Mouse (Mus musculus): Measurements from ENCODE around the gene Paf1. TPM values are rescaled to one million over a fixed set of nuclear protein-coding genes. Genes with fewer than 3 reads are reported as not detected.

Paf1 gene
- total RNA-seq, 2 experiments from 2014 or later, result 27.0 to 27.6 TPM

DNA sequence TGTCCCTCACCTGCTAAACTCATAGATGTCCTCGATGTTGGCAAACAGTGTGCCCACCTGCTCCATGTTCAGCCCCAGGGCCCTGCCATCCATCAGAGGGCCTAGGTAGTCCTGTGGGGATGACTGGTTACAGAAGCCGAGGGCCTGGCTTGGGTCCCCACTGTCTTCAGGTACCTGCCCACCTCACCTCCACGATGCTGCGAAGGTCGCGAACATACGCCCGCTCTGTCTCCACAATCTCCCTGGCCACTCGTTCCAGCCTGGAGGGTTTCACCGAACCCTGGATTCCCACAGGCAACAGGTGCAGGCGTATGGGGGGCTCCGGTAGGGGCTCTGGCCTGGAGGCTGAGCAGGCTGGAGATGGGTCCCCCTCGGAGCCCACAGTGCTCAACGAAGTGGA is 22.7 kb upstream of the Paf1 start:
- intact Hi-C loops (cut with DNase I), result no loop called here
- DNase-seq, result no peak

DNA sequence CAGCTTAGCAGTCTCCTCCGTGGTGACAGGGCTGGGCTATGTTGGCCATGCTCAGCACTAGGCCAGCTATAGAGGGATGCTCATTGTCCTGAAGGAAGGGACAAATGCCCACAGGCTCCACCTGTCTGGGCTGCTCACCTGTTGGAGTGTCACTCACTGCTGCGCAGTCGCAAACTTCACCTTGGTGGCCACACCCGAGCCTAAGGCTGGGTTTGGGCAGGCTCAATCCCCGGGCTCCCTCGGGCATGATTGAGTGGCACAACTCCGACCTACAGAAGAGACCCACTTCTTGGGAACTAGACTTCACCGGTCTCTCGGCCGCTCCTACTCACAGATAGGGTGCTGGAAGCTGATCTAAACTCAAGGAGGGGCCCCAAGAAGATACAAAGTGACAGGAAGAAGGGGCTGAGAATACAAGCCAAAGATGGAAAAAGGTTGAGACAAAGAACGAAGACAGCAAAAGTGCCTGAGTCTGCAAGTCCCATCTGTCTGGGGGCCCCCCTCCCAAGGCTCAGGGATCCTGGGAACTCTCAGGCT is 21.7 kb upstream of the Paf1 start:
- intact Hi-C loops (cut with DNase I), result no loop called here
- DNase-seq, result no peak

DNA sequence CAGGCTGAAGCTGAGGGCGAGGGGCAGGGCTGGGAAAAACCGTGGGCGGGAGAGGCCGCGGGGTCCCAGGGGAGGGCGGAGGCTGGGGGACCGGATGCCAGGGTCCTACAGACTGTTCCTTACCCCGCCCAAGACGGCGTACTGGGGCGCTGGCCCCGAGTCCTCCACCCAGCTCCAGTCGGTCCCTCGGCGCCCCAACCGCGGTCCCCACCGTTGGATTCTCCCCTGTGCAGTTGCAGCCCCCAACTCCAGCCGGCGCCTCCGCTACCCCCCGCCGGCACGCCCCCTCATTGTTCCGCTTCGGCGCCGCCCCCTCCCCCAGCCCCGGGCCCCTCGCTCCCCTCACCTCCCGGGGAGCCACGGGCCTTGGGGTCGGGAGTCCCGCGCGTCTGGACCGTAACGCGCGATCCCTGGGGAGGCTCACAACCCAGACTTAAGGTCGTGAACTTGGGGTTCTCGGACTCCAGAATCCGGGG is 21.2 kb upstream of the Paf1 start:
- DNase-seq, result peak in 1 of 2 experiments; percentile 74
- intact Hi-C loops (cut with DNase I), result no loop called here

DNA sequence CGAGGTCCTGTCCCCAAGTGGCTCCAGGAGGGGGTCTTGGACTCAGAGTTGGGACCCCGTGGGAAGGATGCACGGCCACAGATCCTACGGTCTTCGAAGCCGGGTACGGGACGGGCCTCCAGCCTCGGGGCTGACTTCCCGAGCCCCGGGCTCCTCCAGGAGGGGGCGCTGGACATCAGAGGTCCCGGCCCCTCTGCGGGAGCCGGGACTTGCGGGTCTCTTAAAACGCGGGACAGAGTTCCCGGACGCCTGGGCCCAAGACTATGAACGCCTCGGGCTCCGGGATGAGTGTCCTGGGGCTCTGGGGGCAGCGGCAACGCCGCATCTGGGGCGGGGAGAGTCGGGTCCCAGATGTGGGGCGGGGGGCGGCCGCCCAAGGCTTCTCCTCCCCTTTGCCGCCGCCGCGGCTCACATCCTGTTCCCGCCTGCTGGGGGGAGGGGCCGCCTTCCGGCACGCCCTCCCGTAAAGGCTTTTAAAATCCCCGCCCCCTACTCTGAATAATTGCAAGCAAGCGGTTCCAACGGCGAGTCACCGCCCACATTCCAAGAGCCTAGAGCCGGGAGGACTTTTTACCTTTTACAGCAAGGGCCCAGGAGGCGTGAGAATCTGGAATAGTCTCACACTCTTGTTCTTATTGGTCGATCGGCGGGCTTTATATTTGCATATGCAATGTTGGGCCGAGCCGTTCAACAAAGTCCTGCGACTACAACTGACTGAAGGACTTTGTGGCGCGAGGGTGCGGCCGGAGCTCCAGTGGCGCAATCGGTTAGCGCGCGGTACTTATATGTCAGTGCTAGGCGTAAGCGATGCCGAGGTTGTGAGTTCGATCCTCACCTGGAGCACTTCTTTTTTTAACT is 20.3 kb upstream of the Paf1 start, which contains the start of gene Plekhg2:
Plekhg2 (minus strand) TSS at position 349 of the 858 bp plus-strand sequence.
- DNase-seq, result peak; percentile 96 to 99
- intact Hi-C loops (cut with DNase I), result loop anchor here (1.0 kb wide), 1 partner anchor 14 kb away; no protein-coding TSS in a partner anchor

DNA sequence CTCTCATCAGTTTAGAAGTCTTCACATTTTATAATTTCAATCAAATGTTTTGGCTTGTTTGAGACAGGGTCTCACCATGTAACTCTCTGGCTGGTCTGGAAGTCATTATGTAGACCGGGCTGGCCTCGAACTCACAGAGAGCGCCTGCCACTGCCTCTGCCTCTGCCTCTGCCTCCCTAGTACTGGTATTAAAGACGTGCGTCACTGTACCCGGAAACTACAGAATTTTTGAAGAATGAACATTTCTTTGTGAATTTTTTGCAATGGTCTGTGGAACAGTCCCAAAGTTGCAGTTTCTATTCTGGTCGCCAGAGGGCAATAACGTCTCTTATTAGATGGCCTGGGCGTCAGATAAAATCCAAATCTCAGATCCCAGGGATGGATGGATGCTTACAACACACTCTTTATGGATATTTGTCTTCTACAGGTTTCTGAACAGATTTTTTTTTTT is 19.6 kb upstream of the Paf1 start:
- intact Hi-C loops (cut with DNase I), result loop anchor here (1.0 kb wide), 1 partner anchor 13 kb away; no protein-coding TSS in a partner anchor
- peak in 1 of 2 experiments; percentile 72 for DNase-seq

DNA sequence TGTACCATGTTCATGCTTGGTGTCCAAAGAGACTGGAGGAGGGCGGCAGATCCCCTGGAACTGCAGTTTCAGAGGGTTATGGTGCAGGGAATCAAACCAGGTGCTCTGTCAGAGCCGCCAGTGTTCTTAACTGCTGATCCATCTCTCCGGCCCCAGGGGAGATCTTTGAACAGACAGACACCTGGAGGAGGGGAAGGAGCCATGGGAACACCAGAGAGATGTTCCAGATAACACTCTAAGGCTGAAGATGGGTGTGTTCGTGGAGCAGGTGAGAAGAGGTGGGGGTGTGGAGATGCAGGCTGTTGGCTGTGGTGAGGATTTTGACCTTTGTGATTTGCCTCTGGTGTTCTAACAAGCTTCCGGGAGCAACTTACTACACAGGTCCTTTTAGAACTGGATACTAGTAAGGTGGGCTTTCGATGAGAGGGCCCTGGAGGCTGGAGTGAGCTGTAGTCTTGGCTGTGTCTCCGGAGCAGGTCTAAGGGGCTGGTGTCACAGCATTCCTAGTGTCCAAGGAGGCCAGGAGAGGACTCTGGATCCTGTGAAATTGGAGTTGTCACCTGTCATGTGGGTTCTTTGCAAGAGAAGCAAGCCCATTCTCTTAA is 18.8 kb upstream of the Paf1 start:
- no peak for DNase-seq
- intact Hi-C loops (cut with DNase I), result loop anchor here (1.0 kb wide), 1 partner anchor 12 kb away; no protein-coding TSS in a partner anchor

DNA sequence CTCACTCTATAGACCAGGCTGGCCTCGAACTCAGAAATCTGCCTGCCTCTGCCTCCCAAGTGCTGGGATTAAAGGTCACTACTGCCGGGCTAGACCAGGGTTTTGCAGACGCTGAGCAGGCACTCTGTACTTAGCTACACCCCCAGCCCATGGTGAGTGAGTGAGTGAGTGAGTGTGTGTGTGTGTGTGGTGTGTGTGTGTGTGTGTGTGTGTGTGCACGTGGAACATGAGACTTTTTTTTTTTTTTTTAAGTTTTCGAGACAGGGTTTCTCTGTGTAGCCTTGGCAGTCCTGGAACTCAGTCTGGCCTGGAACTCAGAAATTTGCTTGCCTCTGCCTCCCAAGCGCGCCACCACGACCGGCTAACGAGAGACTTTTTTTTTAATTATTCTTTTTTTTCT is 18.1 kb upstream of the Paf1 start:
- intact Hi-C loops (cut with DNase I), result no loop called here
- DNase-seq, result no peak

DNA sequence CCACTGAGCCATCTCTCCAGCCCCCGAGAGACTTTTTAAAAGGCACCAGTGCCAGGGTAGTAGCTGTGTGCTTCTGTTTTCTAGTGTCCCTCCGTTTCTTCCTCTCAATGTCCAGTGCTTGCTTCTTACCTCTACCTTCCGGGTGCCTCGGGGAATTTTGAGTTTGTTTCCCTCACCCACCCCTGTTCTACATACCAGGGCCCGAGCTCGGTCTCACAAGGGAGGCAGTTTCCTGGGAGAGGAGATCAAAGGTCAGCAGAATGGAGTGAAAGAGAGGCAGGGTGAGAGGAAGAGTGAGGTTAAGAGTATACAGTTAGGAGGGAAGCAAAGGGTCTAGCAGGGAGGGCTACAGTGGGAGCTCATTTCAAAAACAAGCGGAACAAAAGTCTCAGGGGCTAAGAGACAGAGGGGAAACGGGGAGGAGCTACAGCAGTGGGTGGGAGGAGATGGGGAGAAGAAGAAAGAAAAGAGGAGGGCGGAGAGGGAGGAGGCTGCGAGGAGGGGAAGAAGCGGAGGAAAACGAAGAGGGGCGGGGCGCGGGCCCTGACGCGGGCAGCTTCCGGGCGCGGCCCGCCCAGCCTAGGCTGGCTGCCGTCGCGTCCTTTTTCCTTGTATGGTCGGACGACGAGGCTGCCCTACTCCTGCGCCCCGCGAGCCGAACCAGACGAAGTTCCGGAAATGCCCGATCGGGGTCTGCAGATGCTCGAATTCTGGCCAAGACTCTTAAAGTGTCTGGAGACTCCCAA is 17.4 kb upstream of the Paf1 start:
- DNase-seq, result peak; percentile 84 to 91
- intact Hi-C loops (cut with DNase I), result no loop called here

DNA sequence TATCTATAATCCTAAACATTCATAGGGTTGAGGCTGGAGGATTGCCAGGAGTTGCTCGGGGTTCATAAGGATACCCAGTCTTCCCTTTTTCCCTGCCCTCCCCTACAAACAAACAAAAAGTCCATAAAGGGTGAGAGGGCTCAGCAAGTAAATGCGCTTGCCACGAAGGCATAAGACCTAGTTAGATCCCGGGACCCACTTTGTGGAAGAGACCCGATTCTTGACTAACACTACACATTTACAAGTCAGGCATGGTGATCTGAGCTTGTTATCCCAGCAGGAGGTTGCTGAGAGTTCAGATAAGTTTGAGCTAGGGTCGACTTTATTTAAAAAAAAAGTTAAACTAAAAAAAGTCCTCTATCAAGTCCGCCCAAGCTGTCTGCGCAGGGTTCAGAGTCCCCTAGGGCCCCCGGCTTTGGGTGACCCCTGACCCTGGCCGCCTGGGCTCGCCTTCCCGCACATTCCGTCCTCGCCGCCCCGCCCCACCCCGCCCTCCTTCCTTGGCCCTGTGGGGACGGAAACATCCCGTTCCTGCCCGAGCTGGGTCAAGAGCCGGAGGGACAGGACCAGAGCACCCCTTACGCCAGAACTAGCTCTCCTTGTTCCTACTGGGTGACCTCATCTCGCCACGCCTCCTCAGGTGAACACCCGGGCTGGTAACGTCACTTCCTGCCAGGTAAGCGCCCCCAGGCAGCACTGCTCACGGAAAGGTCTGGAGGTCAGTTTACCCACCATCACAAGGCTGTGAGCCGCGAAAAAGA is 16.6 kb upstream of the Paf1 start:
- intact Hi-C loops (cut with DNase I), result no loop called here
- DNase-seq, result peak; percentile 72 to 87

DNA sequence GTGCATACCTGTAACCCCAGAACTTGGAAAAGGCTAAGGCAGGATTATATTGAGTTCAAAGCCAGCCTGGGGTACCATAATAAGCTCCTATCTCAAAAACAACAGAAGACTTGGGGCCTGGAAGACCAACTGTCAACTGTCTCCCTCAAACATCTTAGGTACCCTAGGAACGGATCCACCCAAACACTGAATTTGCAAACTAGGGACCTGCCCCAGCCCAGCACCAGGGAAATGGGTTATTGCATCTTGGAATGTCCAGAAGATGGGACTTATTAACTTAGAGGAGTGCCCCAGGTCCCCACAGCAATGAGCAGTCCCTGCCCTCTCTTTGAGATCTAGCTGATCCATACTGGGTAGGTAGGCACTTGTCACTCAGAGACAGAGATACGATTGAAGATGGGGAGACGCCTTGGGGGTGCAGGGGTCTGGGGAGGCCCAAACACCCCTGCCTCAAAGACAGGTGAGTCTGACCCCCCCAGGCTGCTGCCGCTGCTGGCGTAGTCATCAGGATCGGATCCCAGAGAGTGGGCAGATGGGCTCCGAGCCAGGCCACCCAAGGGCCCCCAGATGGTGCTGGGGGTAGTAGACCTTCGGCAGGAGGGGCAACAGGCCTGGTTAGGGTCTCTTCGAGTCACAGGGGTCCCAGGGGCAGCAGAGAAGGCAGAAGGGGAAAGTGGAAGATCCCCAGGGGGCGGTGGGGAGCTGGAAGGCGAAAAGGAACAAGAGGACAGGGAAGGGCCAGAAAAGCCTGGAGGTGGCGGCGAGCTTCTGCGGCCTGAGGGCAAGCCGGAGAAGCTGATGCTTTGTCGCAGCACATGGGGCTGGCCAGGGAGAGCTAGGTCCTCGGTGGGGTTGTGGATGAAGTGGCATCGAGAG is 15.3 kb upstream of the Paf1 start:
- intact Hi-C loops (cut with DNase I), result no loop called here
- peak in 1 of 2 experiments; percentile 53 for DNase-seq

DNA sequence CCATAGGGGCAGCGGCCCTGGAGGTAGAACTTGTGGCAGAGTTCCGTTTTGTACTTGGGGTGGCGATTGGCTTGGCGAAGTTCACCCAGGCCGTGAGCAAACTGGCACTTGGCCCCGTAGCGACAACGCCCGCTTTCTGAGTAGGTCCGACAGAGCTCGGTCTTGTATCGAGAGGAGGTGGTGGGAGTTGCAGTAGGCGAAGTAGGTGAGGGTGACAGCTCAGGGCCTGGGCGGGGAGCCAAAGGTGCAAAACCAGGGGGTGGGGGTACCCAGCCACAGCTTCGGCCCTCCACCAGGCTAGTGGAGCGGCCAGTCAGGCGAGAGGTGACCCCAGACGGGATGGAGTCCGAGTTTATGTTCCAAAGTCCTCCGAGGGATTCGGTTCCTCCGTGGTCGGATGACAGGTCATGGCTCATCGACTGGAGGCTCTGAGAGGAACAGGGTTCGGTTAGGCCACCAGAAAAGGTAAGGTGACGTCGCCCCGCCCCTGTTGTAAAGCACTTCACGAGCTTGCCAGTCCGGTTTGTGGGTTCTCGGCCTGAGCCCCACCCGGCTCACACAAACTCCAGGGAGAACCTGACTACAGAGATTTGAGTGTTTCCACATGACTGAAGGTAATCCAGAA is 14.6 kb upstream of the Paf1 start:
- peak; percentile 58 to 67 for DNase-seq
- intact Hi-C loops (cut with DNase I), result no loop called here

DNA sequence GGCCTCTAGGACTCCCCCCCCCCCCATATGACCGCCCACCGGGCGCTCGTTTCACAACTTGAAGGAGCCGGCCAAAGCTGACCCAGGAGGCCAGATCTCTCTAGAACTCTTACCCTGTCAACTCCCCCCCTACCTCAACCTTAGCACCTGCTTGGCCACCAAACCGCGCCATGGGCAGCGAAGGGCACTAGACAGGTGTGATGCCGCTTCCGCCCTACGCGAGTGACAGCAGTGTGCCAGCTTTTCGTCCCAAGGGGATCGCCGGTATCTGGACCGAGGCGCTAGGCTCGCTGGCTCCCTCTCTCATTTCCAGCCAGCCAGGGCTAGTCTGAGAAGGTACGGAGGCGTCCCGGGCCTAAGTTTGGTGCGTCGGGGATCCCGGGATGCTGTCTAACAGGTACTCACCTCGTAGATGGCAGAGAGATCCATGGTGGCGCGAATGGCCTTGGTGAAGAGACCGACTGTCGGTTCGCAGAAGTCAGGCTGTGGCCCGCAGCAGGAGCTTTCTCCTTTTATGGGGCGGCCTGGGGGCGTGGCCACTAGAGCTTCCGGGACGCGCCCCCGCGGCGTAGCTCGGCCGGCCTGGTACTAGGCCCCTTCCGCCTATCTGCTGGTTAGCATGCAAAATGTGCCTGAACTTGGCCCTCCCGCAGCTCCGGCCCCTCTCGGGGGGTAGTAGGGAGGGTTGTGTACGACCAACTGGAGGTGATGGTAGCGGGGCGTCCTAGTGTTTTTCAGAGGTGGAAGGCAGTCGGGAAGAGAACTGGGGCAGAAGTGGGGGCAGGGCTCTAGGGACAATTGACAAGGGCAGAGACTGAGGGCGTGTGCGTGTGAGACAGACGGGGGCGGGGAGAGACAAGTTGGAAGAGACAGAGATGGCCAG is 13.7 kb upstream of the Paf1 start:
- peak; percentile 96 for DNase-seq
- intact Hi-C loops (cut with DNase I), result no loop called here

DNA sequence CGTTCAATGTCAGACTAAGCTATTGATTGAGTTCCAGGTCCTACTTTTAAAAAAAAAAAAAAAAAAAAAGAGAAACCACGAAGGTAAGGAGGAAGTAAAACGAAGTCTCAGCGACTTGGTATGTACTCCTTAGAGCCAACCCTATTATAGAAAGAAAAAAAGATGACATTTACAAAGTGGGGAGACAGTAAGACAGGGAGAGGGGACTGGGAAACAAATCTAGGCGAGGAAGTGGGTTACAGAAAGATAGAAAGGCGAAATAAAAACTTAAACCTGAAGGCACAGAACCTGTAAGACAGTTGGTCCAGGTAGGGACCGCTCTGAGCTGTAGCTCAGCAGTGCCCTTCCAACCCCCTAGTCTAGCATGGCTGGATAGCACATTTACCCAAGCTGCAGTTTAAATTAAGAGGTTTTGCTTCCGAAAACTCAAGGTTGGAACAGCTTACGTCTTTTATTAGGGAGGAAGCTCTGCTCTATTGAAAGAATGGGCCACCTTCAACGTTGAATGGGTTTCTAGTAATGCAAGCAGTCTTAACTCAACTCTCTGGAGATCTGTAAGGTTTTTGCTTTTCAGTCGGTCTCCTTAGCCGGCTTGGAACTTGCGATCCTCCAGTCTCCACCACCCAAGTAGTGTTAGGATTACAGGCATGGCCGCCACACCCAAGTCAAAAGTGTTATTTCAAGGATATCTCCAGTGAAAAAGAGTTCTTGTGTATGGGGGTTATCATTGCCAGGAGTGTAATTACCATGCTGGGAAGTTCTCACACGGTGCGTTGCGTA is 12.3 kb upstream of the Paf1 start, which contains the start of gene Zfp36:
Zfp36 (minus strand) TSS at position 17 of the 780 bp plus-strand sequence.
- DNase-seq, result no peak
- intact Hi-C loops (cut with DNase I), result no loop called here

DNA sequence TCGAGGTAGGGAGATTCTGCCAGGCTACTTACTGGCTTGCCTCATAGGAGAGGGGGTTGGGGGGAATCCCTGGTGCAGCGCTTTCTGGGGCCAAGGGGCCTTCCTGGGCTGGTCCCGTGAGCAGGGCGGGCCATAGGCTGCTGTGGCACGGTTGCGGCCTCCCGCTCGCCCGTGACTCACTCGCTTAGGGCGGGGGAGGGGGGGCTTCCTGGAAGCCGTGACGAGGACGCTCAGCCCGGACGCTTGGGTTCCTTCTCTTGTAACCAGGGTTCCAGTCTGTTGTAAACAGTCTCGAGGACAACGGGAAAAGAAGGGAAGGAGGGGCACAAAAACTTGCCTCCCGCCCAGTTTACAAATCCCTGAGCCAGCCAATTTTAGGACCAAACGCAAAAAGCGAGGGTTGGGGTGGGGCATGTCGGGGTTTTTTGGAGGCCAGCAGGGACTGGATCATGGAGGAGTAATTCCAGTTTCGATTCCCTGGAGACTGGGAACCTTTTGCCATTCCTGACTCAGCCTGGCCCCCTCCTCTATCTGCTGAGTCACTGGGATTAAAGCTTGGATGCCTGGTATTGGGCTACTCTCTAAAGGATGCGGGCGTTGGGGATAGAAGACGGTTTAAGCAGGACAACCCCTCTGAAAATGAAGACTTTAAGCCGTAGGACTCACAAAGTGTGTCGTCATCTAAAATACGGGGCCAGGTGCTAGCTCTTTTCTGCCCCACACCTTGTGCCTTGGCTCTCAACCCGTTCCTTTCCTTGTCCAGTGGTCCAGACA is 11.5 kb upstream of the Paf1 start:
- DNase-seq, result peak; percentile 72 to 81
- intact Hi-C loops (cut with DNase I), result no loop called here

DNA sequence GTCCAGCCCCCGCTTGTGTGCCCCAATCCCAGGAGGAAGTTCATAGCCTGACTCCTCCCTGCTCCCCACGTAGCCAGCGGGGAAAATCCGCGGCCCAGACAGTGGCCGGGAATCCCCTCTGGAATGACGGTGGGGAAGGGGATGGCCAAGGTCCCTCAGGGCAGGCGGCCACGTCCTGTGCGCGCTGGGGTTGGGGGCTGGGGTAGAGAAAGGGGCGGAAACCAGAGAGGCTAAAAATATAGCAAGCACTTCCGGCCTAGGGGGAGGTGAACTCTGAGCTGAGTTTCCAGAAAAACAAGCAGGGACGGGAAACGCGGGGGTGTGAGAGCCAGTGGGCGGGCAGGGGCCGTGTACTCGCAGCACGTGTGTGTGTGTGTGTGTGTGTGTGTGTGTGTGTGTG is 10.8 kb upstream of the Paf1 start:
- intact Hi-C loops (cut with DNase I), result no loop called here
- DNase-seq, result peak; percentile 76 to 78

Data from gastrocnemius, postnatal 36 days (tissue).